Mouse (Mus musculus) lung, adult 18-20 months (tissue): ENCODE measurements around the gene Kyat1.
"Not testable (repeated sequence)": the region's sequence is repeated elsewhere in the genome, so short reads cannot be mapped to it uniquely, and the experiment has no call there.

Experiments used
- DNase-seq, 2 experiments: peaks; one replicate each; pipeline ENCODE4 v3.0.0; 2022; ENCODE audit warnings: mixed read lengths in 2 of 2

The Kyat1 gene

GRCm38 (mm10) chr2:30212951-30213350 lies 7.3 kb upstream of the Kyat1 start:
- peak in 1 of 2 experiments; percentile 24 for DNase-seq

GRCm38 (mm10) chr2:30212169-30212545 lies 6.5 kb upstream of the Kyat1 start:
- DNase-seq: no peak

DNA sequence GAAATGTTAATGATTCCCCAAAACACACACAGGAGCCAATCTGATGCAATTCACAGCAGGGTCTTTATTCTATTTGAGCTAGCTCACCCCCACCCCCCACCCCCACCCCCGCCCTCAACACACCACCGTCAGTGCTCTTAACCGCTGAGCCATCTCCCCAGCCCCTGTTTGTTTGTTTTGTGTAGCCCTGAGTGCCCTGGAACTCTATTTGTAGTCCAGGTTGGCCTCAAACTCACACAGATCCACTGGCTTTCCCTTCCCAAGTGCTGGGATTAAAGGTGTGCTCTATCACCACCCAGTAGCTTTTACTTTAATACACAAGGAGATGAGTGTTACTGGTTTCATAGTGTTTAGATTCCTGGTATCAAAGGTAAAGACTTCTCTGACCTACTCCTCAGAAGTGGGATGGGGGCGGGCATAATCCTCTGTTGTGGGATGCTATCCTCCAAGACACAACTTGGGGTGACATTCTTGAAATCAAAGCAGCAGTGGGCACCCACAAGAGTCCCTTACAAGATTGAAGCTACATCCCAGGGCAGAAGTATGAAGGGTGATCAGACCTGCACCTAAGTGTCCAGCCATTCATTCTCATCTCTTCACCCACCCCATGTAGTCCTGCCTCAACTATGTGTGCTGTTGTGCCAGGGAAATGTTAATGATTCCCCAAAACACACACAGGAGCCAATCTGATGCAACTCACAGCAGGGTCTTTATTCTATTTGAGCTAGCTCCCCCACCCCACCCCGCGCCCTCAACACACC lies 5.9 kb upstream of the Kyat1 start:
- no peak for DNase-seq

DNA sequence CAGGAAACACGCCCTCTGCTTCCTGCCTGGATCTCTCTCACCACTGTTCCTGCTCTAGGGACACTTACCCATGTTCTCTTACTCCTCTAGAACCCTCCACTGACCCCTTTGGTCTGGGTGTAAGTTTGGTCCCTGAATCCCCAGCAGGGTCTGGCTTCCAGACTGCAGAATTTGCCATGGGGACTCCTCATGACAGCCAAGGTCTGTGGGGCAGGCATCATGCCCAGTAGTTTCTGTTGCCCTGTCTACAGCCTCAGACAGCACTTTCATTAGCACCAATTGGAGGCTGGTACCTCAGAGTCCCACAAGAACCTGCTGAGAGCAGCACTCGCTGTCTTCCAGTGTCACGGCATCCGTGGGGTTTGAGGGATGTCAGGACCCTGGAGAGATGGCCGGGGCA lies 2.2 kb upstream of the Kyat1 start:
- no peak for DNase-seq

DNA sequence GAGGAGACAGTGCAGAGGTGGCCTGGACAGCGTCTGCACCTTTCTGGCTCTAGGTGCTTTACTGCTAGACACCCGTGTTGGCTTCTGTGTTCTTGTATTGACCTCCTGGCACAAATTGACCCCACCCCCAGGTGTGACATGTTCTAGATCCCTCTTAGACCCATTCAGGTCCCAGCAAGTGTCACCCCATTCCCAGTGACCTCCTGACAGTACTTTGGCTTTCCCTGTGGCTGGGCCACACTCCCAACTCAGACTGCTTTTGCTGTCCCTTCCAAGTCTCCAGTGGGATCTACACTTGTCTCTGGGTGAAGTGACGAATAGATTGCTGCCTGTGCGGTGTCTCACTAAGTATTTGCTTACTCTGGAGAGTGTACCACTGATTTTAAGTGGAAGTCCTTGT lies 1.8 kb upstream of the Kyat1 start:
- DNase-seq: no peak

GRCm38 (mm10) chr2:30205255-30205628 lies 405 bp downstream of the Kyat1 start:
- peak; percentile 65 to 73 for DNase-seq

DNA sequence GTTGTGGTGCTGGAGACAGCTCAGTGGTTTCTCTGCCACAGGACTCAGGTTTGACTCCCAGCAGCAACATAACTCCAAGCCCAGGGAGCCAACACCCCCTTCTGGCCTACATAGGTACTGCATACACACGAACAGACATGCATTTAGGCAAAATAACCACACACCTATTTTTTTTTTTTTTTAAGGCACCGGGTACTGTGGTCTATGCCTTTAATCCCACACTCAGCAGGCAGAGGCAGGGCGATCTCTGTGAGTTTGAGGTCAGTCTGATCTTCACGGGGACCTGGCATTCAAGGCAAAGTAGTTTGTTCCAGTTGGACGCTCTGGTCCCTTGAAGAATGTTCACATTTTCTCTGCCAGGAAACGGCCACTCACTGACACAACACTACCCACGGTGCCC lies 2.2 kb downstream of the Kyat1 start:
- peak in 1 of 2 experiments; percentile 24 for DNase-seq

DNA sequence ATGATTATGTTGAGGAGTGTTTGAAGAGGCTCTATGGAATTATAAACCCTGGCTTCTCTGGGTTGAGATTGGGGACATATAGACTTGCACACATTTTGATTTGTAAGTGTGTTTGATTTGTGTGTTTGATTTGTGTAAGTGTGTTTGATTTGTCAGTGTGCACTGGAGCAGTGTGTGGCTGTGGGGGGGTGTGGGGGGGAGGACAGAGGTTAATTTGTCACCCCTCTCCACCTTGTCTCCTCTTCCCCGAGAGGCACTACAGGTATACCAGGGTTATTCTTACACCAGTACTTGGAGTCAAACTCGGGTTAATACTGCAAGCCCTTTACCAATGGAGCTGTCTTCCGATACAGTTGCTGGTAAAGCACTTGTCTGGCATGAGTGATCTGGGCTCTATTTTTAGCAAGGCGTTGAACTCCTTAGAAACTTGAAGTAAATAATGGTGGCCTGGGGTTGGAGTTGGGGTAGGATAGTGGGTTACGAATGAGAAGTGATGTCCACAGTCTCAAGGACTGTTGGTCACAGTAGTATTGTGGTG lies 5.2 kb downstream of the Kyat1 start:
- no peak for DNase-seq

GRCm38 (mm10) chr2:30199984-30200383 lies 5.7 kb downstream of the Kyat1 start:
- DNase-seq: peak; percentile 43 to 60

DNA sequence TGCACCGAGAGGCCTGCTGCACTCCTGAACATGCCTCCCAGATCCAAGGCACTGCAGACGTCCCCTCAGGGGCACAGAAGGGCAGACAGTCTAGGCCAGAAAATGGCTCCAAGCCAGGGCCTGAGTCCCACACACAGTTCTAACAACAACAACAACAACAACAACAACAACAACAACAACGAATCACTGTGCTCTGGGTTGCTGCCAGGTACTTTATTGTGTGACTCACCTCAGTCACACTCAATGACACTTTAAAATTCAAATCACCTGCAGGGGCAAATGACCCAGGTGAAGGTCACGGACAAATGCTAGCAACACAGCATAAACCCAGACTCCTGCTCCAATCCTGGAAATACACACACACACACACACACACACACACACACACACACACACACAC lies 7.6 kb downstream of the Kyat1 start:
- no peak for DNase-seq

DNA sequence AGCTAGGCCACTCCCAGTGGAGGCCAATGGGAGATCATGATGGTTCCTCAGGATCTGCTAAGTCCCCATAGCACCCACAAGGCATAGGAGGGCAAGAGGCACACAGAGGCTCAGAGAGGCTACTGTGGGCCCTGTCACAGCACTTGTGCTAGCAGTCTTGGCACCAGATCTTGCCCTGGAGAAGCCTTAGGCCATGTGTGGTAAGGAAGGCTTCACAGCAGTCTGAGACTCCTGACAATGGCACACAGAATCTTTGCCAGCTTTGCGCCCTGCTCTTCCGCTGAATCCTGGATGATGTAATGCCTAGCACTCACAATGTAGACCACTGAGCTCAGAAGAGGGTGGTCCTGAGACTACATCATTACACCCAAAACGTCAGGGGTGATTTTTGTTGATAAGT lies 11.0 kb downstream of the Kyat1 start:
- no peak for DNase-seq

DNA sequence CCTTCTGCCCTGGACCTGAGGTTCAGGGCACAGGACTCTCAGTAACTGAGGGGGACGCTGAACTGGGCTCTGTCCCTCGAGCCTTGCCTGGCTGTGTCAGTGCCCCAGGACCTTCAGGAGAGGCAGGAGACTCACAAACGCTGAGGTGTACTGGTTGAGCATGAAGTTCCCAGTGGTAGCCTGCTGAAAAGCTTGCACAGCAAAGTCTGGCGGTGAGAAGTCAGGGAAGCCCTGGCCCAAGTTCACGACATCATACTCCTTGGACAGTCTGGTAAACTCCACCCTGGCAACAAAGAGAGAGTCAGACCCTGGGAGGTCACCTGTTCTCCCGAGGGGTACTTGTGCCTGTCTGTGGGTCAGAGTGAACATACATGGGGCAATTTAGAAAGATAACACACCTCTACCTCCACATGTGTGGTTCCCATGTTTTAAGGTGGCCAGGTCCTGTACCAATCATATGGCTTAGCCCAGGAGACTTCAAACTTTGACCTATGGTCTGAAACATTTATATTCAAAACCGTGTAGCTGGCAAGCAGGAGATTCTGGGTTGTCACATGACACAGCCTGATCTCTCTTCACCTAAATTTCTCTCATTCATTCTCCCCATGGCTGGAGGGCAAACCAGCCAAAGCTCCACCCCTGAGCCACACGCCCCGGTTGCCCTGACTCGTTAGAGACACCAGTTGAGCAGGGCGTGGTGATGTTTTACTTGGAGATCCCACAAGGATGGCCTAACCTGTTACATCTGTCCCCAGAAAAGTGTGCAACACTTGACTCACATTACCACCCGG lies 13.7 kb downstream of the Kyat1 start:
- no peak for DNase-seq

DNA sequence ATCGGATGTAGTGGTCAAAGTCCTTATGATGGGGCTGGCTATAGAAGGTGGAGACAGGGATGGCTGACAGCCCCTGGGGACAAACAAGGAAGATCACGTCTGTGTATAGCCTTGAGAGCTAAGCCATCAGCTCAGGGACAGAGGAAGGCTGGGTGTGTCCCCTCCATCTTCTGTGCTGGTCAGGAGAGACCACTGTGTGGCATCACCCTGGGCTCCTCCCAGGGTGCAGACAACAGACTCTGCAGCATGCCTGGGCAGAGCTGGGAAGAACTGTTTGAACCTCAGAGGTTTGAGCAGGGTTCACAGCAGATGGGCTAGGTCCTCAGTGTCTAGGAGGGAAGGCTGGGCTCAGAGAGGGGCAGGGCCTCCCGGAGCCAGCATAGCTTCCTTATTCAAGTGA lies 20.0 kb downstream of the Kyat1 start:
- DNase-seq: no peak

DNA sequence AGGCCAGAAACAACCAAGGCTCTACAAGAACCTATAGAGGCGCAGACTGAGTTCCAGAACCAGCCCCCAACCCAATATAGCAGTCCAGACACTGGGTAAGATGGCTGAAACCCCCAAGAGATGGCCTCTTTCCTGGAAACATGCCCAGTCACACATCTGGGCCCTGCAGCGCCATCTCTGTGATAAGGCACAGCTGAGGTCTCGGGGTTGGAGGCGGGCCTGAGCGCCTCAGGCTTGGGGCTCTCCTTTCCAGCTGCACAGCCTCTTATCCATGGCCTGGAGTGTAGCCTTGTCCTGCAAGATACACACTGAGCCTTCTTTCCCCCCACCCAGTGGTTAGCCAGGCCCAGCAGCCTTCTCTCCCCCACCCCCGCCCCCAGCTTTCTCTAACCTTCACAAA lies 20.4 kb downstream of the Kyat1 start:
- no peak for DNase-seq

DNA sequence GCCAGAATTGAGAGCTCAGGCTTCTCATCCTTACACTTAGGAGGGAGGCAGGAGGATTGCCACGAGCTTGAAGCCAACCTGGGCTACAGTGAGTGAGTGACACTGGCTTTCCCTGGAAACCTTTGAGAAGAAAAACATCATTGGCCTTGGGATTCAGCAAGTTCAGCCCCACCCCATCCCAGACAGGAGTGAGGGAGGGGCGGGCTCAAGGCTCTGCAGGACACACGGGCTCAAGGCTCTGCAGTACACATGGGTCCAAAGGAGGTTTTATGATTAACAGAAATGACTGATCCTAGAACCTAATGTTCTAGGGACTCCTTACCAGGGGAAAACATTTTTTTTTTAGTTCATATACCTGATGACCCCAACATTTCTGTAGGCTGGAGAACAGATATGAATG lies 21.9 kb downstream of the Kyat1 start:
- no peak for DNase-seq

GRCm38 (mm10) chr2:30182424-30182823 lies 23.2 kb downstream of the Kyat1 start:
- DNase-seq: no peak

DNA sequence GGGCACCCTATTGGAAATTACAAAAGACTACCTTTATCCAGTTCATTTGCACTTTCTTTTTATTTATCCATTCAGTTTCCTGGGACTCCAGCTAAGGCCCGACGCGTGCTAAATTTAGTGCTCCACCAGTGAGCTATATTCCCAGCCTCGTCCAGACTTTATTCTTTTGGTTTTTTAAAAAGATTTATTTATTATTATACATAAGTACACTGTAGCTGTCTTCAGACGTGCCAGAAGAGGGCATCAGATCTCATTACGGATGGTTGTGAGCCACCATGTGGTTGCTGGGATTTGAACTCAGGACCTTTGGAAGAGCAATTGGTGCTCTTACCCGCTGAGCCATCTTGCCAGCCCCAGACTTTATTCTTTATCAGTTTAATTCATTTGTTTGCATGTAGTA lies 26.9 kb downstream of the Kyat1 start:
- DNase-seq: not testable (repeated sequence)

- peak; percentile 95 to 97 for DNase-seq
Observed at GRCm38 (mm10) chr2:30177700-30178675, 27.7 kb downstream of the Kyat1 start, which contains the start of gene Spout1. Spout1 (minus strand) TSS chr2:30178459.

GRCm38 (mm10) chr2:30176561-30176960 lies 29.1 kb downstream of the Kyat1 start:
- no peak for DNase-seq

GRCm38 (mm10) chr2:30175897-30176296 lies 29.8 kb downstream of the Kyat1 start:
- no peak for DNase-seq

- DNase-seq: no peak
Observed at GRCm38 (mm10) chr2:30173541-30174240, 32.0 kb downstream of the Kyat1 start.

GRCm38 (mm10) chr2:30171997-30172382 lies 33.7 kb downstream of the Kyat1 start:
- no peak for DNase-seq
